Mouse (Mus musculus) Muller cell, postnatal 12 days (primary cell): ENCODE results near the gene Smoc1.

ENCODE experiments used
- DNase-seq: peaks from one replicate; pipeline ENCODE4 v3.0.0-alpha.2; 2015; ENCODE audit errors: inconsistent ontology term

Gene Smoc1

DNA sequence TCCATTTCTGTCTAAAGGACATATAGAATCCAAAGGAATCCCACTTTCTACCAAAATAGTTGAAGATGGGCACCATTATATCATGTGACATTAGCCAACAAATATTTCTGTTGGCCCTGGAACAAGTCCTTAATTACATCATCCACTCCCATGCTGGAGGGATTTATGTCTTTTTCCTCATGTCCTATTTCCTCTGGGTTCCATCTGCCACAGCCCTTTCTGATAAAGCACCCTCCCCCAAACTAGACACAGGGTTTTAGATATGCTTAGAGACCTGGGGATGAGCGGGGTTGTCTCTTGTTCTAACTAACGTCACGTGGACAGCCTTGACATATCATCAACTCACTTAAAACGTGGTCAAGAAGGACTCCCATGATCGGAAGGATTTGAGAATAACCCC, 102.1 kb downstream of the Smoc1 start:
- DNase-seq: no peak

DNA sequence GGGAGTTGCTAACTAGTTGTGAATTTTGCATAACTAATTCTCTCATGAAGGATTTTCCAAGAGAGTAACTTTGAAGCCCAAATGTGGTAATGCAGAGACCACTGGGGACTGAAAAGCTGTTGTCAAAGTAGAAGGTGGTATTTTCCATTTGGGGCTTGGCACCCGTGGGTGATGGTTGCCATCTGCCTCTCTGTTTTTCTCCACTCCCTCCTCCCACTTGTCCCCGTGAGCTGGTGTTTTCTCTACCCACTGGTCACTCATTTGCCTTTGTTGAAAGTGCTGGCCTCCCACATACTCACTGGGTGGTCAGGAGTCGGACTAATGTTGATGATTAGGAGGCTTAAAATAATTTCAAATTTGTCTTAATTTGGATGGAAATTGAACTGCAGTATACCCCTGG, 104.1 kb downstream of the Smoc1 start:
- no peak for DNase-seq

DNA sequence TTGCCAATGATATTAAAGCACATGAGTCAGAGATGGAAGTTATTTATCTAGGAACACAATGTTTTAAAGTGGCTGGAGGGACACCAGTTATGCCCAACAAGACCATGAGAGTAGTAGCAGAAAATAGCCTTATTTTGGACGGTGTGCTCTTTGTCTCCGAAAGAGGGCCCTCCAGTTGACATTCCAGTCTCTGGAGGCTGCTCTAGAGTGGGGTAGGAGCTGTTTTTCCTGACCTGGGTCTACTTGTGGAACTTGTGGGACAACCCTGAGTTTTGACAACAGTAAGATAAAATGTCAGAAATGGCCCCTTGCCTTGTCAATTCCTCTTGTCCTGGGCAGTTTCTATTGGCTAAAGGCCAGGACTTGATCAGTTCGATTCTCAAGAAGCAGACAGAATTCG, 104.5 kb downstream of the Smoc1 start:
- DNase-seq: no peak

DNA sequence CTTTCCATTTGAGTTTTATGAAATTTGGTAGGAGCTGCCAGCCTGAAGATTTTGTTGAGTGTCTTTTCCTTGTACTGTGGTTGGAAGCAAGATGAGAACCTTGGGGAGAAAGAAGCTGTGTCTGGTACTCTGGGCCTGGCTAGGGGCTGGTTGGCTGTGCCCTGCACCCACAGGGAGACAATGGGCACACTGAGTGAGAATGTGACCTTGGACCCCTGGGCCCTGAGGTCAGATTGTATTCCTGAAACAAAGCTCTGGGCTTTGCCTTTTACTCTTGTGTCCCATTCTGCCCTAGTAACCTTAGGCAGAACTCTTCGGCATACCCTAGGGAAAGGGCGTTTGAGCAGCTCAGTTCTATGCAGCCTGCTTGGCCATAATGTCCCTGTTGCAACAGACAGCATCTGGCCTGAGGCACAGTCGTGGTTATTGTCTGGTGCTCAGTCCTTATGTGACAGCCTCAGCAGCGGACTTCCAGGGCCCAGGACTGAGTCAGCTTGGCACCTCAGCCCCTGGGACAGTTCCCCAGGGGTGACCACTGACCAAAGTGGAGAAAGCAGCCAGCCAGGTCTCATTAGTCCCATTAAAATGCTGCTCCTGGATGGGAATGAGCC, 106.6 kb downstream of the Smoc1 start:
- peak; percentile 9 for DNase-seq

DNA sequence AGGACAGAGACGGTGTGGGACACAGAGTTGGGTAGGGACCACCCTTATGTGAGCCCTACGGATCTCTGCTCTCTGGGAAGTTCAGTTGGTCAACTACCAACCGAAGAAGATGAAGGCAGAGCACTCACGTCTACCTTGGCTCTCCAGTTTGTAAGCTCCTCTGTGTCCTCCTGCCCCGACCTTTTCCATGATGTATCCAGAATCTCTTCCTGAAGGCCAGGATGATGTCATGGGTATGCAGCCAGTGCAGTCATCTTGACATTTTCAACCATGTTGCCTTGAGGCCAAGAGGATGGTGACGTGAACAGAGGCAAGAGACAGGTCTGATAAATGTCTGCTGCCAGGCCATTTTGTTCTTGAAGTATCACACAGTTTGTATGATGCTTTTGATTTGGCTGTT, 111.6 kb downstream of the Smoc1 start:
- no peak for DNase-seq

DNA sequence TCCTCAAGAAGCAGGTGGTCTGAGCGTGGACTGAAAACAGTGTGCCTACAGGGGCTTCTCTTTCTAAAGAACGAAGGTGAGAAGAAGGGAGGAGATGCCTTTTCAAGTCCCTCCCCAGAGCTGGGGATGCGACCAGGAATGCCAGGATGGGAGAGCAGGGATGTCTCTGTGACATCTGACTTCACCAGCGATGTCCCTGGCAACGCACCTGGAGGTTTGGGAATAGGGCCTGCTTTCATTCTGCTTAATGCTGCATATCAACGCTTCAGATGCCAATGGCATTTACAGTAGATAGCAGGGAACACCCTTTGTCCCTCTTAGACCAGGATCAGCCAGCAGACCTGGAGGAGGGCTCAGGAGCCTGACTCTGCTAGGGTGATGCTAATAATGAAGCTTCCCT, 112.9 kb downstream of the Smoc1 start:
- no peak for DNase-seq

DNA sequence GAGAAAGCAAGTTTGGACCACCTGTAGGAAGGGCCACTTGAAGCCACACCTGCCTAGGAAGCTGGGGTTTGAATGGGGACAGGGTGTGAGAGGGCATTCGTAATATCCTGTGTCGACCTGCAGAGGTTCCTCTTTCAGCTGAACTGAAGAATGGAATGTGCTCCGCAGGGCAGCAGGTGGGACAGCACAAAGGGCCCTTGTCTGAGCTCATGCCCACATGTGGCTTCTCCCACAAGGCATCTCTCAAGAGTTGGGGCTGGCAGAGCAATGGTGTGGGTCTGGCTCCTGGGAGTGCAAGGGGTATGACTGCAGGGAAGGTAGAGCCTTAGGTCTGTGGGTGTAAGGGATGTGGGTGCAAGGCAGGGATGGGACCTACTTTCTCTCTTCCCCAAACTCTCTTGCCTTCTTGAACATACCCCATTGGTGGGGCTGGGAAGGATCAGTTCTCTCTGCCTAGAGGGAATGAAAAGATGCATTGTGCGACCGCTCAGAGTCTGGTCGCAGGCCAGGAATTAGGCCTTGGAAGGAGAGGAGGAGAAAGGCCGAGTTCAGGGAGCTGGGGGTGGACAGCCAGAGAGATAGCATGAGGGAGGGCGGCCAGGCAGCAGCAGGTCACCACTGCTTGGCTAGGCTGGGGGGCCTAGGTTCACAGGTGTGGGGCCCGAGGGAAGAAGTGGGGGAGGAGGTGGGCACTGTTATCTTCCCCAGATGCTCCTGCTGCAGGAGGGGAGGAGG, 114.2 kb downstream of the Smoc1 start:
- peak; percentile 70 for DNase-seq

DNA sequence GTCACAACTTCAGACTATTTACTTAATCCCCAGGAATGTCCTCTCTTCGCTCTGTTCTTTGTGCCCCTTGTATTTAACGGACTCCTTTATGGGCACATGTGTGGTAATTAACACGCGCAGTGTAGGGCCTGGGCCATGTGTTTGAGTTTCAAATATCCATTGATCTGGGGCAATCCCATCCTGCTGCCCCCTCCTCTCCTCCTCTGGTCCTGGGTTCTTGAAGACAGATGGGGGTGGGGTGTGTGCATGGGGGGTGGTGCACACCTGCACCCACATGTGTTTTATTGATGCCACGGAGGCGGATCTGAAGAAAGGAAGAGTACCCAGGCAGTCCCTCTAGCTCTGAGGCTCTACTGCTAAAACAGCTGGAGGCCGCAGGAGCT, 114.7 kb downstream of the Smoc1 start:
- DNase-seq: no peak

DNA sequence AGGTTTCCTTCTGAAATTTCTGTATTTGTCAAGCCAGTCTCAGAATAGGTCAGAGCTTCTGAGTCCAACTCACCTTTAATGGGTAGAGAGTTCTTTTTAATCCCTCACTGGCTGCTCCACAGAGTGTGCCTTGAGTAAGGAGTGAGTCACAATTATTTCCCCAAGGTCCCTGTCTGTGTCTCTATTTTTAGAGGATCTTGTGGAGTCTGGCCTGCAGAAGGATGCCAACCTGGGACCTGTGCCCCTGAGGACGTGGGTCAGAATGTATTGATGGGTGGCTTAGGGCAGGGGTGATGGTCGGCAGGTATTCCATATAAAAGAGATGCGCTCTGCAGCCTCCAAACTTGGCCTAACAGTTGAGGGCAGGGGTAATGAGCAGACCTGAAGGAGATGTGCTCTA, 115.6 kb downstream of the Smoc1 start:
- no peak for DNase-seq

DNA sequence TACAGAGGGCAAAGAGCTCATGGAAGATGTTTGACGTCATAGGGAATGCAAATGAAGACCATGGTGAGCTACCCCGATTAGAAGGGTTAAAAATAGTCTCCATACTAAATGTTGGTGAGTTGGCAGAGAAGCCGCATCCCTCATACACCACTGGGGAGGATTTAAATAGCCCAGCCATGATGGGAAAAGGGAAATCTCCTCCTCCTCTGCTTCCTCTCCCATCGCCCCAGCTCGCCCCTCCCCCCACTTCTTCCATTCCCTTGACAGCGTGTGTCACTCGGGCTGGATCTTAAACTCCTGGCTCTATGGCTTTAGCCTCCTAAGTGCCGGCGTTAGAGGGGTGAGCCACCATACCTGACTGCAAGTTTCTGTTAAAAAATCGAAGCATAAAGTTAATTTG, 117.6 kb downstream of the Smoc1 start:
- DNase-seq: no peak

DNA sequence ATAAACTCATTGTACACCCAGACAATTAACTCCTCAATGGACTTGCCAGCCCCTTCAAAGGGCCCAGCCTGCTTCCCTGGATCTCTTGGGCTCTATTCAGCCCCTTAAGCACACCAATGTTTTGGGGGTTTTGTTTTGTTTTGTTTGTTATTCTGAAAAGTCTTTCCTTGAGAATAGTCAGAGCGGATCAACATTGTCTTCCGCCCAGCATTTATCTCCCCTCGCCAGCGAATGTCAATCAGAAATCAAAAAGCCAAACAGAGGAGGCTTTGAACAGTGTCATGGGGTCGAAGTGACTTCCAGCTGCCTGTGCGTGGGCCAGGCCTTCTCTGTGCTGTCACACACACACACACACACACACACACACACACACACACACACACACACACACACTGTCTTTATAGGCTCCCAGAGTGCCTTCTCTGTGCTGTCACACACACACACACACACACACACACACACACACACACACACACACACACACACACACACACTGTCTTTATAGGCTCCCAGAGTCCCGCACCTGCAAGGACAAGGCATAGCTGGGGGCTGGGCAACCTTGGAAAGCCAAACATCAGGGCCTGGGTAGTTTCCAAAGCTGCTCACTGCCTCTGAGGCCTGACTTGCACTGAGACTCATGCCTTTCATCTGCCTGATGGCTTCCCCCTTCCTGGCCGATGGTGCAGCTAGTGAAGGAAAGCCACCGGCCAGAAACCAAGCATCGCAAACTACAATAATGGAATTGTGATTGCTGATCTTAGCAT, 120.0 kb downstream of the Smoc1 start:
- DNase-seq: no peak

DNA sequence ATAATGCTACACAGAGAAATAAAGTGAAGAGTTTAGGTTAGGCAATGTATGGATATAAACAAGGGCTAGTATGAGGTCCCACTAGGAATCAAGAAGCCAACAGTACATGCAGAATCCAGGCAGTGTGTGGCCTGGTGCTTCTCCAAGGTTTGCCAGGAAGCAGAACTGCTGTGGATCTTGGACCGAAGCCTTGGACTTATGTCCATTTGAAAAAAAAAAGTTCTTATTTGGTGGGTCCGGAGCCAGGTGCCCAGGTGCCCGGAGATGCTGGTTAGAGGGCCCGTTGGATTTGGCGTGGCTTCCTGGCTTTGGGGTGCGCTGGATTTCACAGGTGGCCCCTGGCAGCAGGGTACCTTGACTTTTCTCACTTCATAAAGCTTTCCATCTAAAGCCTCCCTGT, 121.3 kb downstream of the Smoc1 start:
- DNase-seq: no peak

DNA sequence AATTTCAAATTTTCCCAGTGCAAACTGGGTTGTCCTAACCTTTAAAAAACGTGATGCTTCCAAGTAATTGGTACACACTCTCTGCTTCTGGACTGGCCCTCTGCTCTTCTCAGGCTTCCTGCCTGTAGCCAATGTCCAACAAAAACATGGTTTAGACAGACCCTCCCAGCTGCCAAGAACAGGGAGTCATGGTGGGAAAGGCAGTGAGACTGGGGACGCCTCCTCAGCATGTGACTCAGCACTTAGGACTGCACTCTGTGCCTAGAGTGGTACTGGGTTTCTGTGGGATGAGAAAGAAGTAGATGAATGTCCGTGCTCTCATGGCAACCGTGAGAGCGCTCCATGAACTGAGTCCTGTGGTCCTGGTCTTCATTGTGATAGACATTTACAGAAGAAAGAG, 124.3 kb downstream of the Smoc1 start:
- peak; percentile 33 for DNase-seq

DNA sequence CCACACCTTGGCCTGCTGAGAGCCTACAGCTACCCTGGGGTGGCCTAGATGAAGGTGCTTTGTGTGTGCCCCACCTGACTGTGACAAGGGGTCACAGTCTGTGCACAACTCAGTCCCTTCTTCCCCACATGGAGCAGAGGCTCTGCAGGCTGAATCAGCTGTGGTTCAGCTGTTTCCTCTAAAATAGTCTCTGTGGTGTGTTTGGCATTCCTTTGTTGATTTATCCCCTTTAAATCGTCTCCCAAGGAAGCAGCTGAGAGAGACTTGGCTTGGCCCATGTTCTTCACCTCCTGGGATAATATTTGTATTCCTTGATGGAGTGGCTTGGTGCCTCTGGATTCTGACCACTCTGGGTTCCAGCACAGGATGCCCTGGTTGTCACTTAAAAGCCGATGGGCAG, 125.5 kb downstream of the Smoc1 start:
- no peak for DNase-seq

DNA sequence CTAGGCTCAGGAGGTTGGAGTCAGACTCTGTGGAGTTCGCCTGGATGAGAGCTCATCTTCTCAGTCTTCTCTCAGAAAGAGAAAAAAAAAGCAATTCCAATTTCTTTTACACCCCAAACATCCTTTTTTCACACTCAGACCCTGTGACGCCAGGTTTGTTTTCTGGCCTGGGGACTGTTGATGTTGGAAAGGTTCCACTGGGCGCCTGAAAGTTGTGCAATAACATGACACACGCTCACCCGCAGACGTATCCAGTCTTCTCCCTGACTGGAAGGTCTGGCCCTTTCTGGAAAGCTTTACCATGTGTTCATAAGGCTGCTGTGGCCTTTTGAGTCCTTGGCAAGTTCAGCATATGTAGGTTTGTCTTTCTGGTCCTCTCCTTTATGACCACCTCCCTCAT, 129.1 kb downstream of the Smoc1 start:
- no peak for DNase-seq

DNA sequence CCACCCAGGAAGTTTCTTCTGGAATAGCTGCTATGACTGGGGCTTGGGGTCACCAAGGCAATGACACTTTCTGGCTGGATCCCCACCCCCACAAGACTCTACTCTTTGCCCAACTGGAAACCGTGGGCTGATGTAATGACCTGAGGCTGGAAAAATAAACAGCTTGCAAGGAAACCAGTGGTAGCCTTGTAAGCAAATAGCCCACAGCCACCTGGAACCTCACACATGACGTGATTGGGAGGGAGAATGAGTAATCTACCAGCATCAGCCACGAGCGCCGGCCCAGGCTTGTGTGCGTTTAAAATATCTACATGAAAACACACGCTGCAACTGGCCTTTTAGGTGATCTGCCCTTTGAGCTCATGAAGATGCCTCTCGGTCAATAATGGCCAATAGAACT, 130.2 kb downstream of the Smoc1 start:
- DNase-seq: no peak

DNA sequence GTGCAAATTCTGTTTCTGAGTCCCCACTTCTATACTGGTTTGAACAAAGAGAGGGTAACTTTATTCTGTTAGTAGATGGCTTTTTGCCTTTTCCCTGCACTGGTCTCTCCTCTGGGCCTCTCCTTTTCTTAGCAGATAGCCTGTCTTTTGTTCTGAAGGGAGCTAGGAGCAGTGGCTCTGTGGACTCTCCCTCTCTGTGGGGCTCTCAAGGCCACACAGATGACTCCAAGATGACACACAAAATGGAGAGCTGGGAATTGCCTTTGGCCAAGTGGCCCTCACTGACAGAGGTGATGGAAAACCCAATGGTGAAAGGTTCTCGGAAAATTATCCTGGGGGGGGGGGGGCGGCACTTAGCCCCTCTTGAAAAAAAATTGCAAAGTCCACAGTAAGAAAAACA, 133.3 kb downstream of the Smoc1 start:
- DNase-seq: no peak

DNA sequence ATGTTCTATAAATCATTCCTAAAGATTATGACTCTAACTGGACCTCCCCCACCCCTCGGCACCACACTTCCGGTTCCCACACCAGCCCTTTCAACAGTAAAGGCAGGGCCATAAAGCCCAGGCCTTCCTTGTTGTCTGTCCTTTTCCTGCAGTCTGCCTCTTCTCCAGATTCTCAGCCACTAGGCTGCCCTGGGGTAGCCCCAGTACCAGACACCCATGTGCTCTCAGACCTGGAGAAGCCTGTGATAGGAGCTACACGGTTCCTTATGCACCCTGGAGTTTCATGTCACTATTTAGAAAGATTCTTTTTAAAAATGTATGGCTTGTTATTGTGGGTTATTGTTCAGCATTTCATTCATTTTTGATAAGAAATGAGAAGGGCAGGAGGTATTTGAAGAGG, 133.8 kb downstream of the Smoc1 start:
- no peak for DNase-seq

DNA sequence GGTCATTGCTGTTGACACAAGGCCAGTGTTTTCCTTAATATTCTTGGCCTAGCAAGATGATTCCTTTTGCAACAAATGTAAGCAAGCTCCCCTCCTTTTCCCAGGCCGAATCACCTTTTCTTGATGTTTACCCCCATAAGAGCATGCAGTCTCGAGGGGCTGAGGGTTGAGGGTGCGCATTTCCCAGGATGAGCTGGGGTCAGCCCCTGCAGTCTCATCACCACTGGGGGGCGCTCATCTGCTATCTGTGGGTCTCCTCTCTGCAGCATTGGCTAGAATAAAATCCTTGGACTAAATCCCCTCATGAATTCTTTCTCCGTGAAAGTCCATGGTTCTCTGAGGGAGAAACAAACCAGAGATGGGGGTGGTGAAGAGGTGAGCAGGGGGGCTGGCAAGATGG, 134.2 kb downstream of the Smoc1 start:
- no peak for DNase-seq

DNA sequence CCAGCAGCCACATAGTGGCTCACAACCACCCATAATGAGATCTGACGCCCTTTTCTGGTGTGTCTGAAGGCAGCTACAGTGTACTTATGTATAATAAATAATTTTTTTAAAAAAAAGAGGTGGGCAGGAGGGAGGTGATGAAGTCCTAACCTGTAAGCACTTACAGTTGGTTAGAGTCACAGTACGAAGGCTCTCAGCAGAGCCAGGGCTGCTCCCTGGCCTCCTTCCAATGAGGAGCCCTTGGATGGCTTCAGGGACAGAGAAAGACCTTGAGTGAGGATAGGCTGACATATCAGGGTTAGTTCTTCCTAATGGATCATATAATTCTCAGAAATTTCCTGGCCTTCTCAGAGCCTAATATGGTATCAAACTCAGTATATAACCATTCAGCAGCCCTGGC, 134.7 kb downstream of the Smoc1 start:
- no peak for DNase-seq

DNA sequence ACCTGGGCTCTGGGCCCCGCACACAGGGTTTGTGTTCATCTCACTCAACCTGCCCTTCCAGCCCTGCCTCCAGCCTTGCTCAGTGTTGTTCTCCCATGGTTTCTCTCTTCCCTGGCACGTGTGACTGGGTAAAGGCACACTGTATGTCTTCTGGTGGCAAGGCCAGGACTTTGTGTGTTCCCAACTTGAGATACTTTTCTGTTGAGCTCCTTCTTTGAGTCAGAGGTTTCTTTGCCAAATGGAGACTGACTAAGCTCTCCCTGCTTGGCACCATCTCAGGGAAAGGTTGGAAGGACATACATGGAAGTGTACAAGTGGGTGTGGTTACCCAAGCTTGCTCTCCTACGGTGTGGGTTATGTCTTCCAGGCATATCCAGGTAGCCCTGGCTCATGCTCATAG, 136.5 kb downstream of the Smoc1 start:
- no peak for DNase-seq

DNA sequence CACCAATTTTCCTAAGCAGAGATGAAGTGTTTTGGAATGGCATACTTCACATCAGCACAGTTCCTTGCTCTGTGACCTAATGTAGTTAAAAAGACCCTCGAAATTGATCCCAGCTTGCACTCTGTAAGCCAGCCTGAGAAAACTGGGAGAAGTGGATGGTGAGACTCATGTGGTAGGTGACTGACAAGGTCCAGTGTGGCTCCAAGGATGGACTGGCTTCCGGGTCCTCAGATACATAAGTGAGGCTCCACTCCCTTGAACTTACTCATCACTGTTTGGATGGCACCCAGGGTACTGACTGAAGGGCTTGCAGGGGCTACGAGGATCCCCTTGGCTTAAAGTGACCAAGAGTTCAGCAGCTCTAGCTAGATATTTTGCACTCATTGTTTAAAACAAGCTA, 137.0 kb downstream of the Smoc1 start:
- no peak for DNase-seq

DNA sequence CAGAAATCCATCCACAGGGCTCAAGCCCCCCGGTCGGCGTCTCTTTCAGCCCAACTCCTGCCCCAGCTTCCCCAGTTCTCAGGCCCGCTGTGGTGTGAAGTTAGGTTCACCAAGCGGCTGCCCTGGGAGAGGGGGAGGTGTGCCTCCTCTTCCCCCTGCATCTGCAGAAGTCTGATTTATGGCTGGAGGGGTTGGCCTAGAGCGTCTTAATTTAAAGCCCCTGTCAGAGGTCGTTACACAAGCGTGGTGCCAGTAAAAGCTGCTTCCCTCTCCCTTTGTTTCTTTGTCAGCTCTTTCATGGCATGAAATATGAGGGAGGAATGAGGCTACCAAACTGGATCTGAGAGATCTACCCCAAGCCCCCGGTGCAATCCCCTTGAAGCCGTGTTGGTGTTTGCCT, 139.5 kb downstream of the Smoc1 start:
- DNase-seq: no peak
